Comparison of ENCODE assay signal across 10 mouse cellular contexts in genomic region chr17:79451141-79451860, GRCm38 (mm10).
DNase-seq lines count a peak whose midpoint lies in the region; ATAC-seq and TF ChIP-seq lines count a peak whose summit lies in the region.
"Had no signal": no experiment of that assay in that cellular context is flagged by ENCODE, and none has a peak within 500 bp of the region (broad histone marks: within the 10 kb centered on the region; RNA-seq: fewer than 3 reads in every experiment).

No protein-coding gene starts in this region.

- DNase-seq in adrenal gland, adult 2 months: peak; percentile 24
- no peak for DNase-seq in adrenal gland, postnatal 25 days
- DNase-seq in Patski (ENCODE audit: low read depth, low spot score): no peak
- no peak for DNase-seq in left cerebral cortex, postnatal 25 days (ENCODE audit: low spot score in 2 of 2)
- no peak for DNase-seq in layer of hippocampus, adult 8-10 months (ENCODE audit: low spot score in 2 of 2)
- no peak for DNase-seq in thymus, postnatal 0 days (ENCODE audit: low spot score)

- no peaks in the 10 kb centered on the region for H3K9me3 ChIP-seq in heart, embryonic 14.5 days (ENCODE audit: control insufficient read depth, low read length)
- H3K9me3 ChIP-seq in lung, embryonic 16.5 days (ENCODE audit: control insufficient read depth, low read length): no peaks in the 10 kb centered on the region
- H3K9me3 ChIP-seq: hindbrain, embryonic 13.5 days; limb, embryonic 15.5 days had no signal

- TF ChIP-seq CTCF in Patski (IDR thresholded peaks at IDR 0.05): peak; percentile 6

- H3K36me3 ChIP-seq in heart, embryonic 14.5 days (ENCODE audit: control insufficient read depth, insufficient read depth, low read length): no peaks in the 10 kb centered on the region
- H3K36me3 ChIP-seq in lung, embryonic 16.5 days (ENCODE audit: control insufficient read depth, insufficient read depth, low read length): no peaks in the 10 kb centered on the region
- H3K36me3 ChIP-seq: hindbrain, embryonic 13.5 days; limb, embryonic 15.5 days had no signal

- 17% methylated on average over 12 of the region's 12 CpGs for WGBS in heart, embryonic 14.5 days
- WGBS in lung, embryonic 16.5 days: 19% methylated on average over 12 of the region's 12 CpGs

- CTCF ChIA-PET in Patski (lab: Charles Lee): interaction anchor here (1.5 to 1.6 kb wide), 2 partner anchors 9 to 112 kb away, joined by 3 read pairs; no protein-coding TSS in a partner anchor

- intact Hi-C loops in left cerebral cortex, postnatal 25 days (cut with DNase I): no loop called here

- peak overlapping the region; percentile 44 to 58 for H3K27ac ChIP-seq in heart, embryonic 14.5 days (replicated peaks in 1 of 2; ENCODE audit: control insufficient read depth in 1 of 2, insufficient read depth in 1 of 2, low read depth in 2 of 2, low read length in 2 of 2)
- peak overlapping the region; percentile 80 for H3K27ac ChIP-seq in lung, embryonic 16.5 days (ENCODE audit: low read length)
- H3K27ac ChIP-seq: hindbrain, embryonic 13.5 days; limb, embryonic 15.5 days had no signal

- H3K9ac ChIP-seq in heart, embryonic 14.5 days (ENCODE audit: low read length): peak overlapping the region; percentile 43; the same call in 1 of the 2 replicates
- H3K9ac ChIP-seq in lung, embryonic 16.5 days (ENCODE audit: low read length): no peak overlapping the region
- H3K9ac ChIP-seq: hindbrain, embryonic 13.5 days; limb, embryonic 15.5 days had no signal

- H3K4me3 ChIP-seq in heart, embryonic 14.5 days (ENCODE audit: control insufficient read depth in 1 of 2, insufficient read depth in 1 of 2, low read depth in 1 of 2, low read length in 2 of 2): peak overlapping the region in 1 of 2 experiments; percentile 7; a peak in 2 of 4 replicates
- no peak overlapping the region for H3K4me3 ChIP-seq in lung, embryonic 16.5 days (ENCODE audit: low read length)
- H3K4me3 ChIP-seq: hindbrain, embryonic 13.5 days; limb, embryonic 15.5 days had no signal

- no peak for ATAC-seq in Patski
- ATAC-seq in heart, embryonic 14.5 days (ENCODE audit: insufficient number of reproducible peaks, insufficient read depth, low FRiP score, low read depth): no peak
- ATAC-seq in lung, embryonic 16.5 days (ENCODE audit: low read depth): peak; percentile 94

- H3K27me3 ChIP-seq in Patski: no peaks in the 10 kb centered on the region
- H3K27me3 ChIP-seq in heart, embryonic 14.5 days (ENCODE audit: control insufficient read depth, insufficient read depth, low read length): no peaks in the 10 kb centered on the region
- no peaks in the 10 kb centered on the region for H3K27me3 ChIP-seq in lung, embryonic 16.5 days (ENCODE audit: control insufficient read depth, insufficient read depth, low read depth, low read length)
- H3K27me3 ChIP-seq: hindbrain, embryonic 13.5 days; limb, embryonic 15.5 days had no signal

- in situ Hi-C loops in Patski (cut with MboI; ENCODE audit: low pct_unique_long_range_greater_than_20kb): no loop called here

- POLR2A ChIA-PET in Patski (lab: Charles Lee): interaction anchor here (0.6 to 0.7 kb wide), 2 partner anchors 60 to 96 kb away, joined by 6 to 7 read pairs; no protein-coding TSS in a partner anchor

- peaks cover 8 to 18% of the 10 kb centered on the region in 2 experiments for H3K4me1 ChIP-seq in heart, embryonic 14.5 days (ENCODE audit: control insufficient read depth in 2 of 2, insufficient read depth in 2 of 2, low read length in 2 of 2)
- H3K4me1 ChIP-seq in lung, embryonic 16.5 days (replicated peaks; ENCODE audit: control insufficient read depth, insufficient read depth, low read length): peaks cover 14% of the 10 kb centered on the region
- H3K4me1 ChIP-seq: hindbrain, embryonic 13.5 days had no signal

- peak overlapping the region; percentile 45 for H3K4me2 ChIP-seq in heart, embryonic 14.5 days (ENCODE audit: low read length)
- peak overlapping the region; percentile 29; the same call in 1 of the 2 replicates for H3K4me2 ChIP-seq in lung, embryonic 16.5 days (ENCODE audit: low read depth, low read length)
- H3K4me2 ChIP-seq: hindbrain, embryonic 13.5 days; limb, embryonic 15.5 days had no signal
